Mouse (Mus musculus): ENCODE data around the gene Gpx6. TPM values are rescaled to one million over a fixed set of nuclear protein-coding genes. Genes with fewer than 3 reads are reported as not detected.

The Gpx6 gene
- polyA plus RNA-seq (2014; fragmentation: Nextera tagmentation; extraction: Ambion mirVana), result 0.51 and 0.88 TPM in 2 replicates

GRCm38 (mm10) chr13:21311926-21312325 is at the start of gene Gpx6:
Gene Gpx6, plus strand, starts transcription at chr13:21312125.
- 23% methylated on average over 3 of the region's 3 CpGs for WGBS
- H3K4me2 ChIP-seq (ENCODE audit: low read depth, severe bottlenecking), result no peak within 1 kb of the TSS
- H3K4me3 ChIP-seq (ENCODE audit: low read depth, low read length), result no peak within 1 kb of the TSS
- no peaks in the 10 kb centered on the region for H3K4me1 ChIP-seq (ENCODE audit: control insufficient read depth, insufficient read depth, low read length)
- no peak within 1 kb of the TSS for H3K9ac ChIP-seq (ENCODE audit: low read length)
- H3K27ac ChIP-seq (replicated peaks; ENCODE audit: low read depth, low read length), result no peak within 1 kb of the TSS
- no peak for ATAC-seq (ENCODE audit: insufficient number of reproducible peaks, low FRiP score, low TSS enrichment, low read depth)
- no peaks in the 10 kb centered on the region for H3K9me3 ChIP-seq (ENCODE audit: control insufficient read depth, low read length)
- no peak for DNase-seq (ENCODE audit: low spot score)
- no peaks in the 10 kb centered on the region for H3K36me3 ChIP-seq (ENCODE audit: control insufficient read depth, insufficient read depth, low read length)
- no peaks in the 10 kb centered on the region for H3K27me3 ChIP-seq (ENCODE audit: control insufficient read depth, insufficient read depth, low read length)

GRCm38 (mm10) chr13:21262787-21263461 is 49.0 kb upstream of the Gpx6 start:
- Histone ChIP-seq H3K9me3 (ENCODE audit: control insufficient read depth, low read length) (no peaks in the 10 kb centered on the region), H3K9ac (ENCODE audit: low read length) (no peak overlapping the region), H3K27ac (replicated peaks; ENCODE audit: low read depth, low read length) (no peak overlapping the region), H3K4me1 (ENCODE audit: control insufficient read depth, insufficient read depth, low read length) (no peaks in the 10 kb centered on the region), H3K36me3 (ENCODE audit: control insufficient read depth, insufficient read depth, low read length) (no peaks in the 10 kb centered on the region), H3K27me3 (ENCODE audit: control insufficient read depth, insufficient read depth, low read length) (no peaks in the 10 kb centered on the region), H3K4me2 (ENCODE audit: low read depth, severe bottlenecking) (no peak overlapping the region), H3K4me3 (ENCODE audit: low read depth, low read length) (no peak overlapping the region)
- DNase-seq (ENCODE audit: low spot score) (no peak), ATAC-seq (ENCODE audit: insufficient number of reproducible peaks, low FRiP score, low TSS enrichment, low read depth) (no peak)
- 76% methylated on average over 4 of the region's 4 CpGs for WGBS

GRCm38 (mm10) chr13:21263910-21264309 is 48.0 kb upstream of the Gpx6 start:
- Histone ChIP-seq H3K4me3 (ENCODE audit: low read depth, low read length) (peak overlapping the region; percentile 23), H3K9me3 (ENCODE audit: control insufficient read depth, low read length) (no peaks in the 10 kb centered on the region), H3K9ac (ENCODE audit: low read length) (peak overlapping the region; percentile 22; the same call in 1 of the 2 replicates), H3K27me3 (ENCODE audit: control insufficient read depth, insufficient read depth, low read length) (no peaks in the 10 kb centered on the region), H3K4me1 (ENCODE audit: control insufficient read depth, insufficient read depth, low read length) (no peaks in the 10 kb centered on the region), H3K4me2 (ENCODE audit: low read depth, severe bottlenecking) (peak overlapping the region; percentile 40), H3K36me3 (ENCODE audit: control insufficient read depth, insufficient read depth, low read length) (no peaks in the 10 kb centered on the region), H3K27ac (replicated peaks; ENCODE audit: low read depth, low read length) (no peak overlapping the region)
- DNase-seq (ENCODE audit: low spot score) (no peak), ATAC-seq (ENCODE audit: insufficient number of reproducible peaks, low FRiP score, low TSS enrichment, low read depth) (no peak)
- whole genome bisulfite sequencing, result 2% methylated on average over 11 of the region's 11 CpGs

DNA sequence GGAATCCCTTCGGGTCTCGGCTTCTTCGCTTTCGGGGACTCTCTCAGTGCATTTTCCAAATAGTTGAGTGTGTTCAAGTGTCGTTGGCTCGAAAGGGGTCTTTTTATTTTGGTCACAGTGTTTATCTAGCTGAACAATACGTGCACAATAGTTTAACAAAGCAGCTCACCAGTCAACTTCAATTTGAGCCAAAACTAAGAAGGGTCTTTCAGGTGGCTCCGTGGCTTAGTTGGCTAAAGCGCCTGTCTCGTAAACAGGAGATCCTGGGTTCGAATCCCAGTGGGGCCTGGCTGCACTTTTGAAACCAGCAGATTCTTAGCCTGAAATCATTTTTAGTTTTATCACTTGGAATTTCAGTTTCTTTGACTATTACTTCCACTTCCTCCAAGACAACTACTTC is 47.6 kb upstream of the Gpx6 start:
- Histone ChIP-seq H3K36me3 (ENCODE audit: control insufficient read depth, insufficient read depth, low read length) (no peaks in the 10 kb centered on the region), H3K27me3 (ENCODE audit: control insufficient read depth, insufficient read depth, low read length) (no peaks in the 10 kb centered on the region), H3K4me3 (ENCODE audit: low read depth, low read length) (peak overlapping the region; percentile 23), H3K9me3 (ENCODE audit: control insufficient read depth, low read length) (no peaks in the 10 kb centered on the region), H3K4me2 (ENCODE audit: low read depth, severe bottlenecking) (peak overlapping the region; percentile 40), H3K27ac (replicated peaks; ENCODE audit: low read depth, low read length) (no peak overlapping the region), H3K4me1 (ENCODE audit: control insufficient read depth, insufficient read depth, low read length) (no peaks in the 10 kb centered on the region), H3K9ac (ENCODE audit: low read length) (no peak overlapping the region)
- ATAC-seq (ENCODE audit: insufficient number of reproducible peaks, low FRiP score, low TSS enrichment, low read depth) (no peak), DNase-seq (ENCODE audit: low spot score) (peak; percentile 91)
- WGBS, result 2% methylated on average over 11 of the region's 11 CpGs

- no peaks in the 10 kb centered on the region for H3K36me3 ChIP-seq (ENCODE audit: control insufficient read depth, insufficient read depth, low read length)
- DNase-seq (ENCODE audit: low spot score) (no peak), ATAC-seq (ENCODE audit: insufficient number of reproducible peaks, low FRiP score, low TSS enrichment, low read depth) (no peak)
- H3K4me2 ChIP-seq (ENCODE audit: low read depth, severe bottlenecking), result no peak overlapping the region
- no peaks in the 10 kb centered on the region for H3K27me3 ChIP-seq (ENCODE audit: control insufficient read depth, insufficient read depth, low read length)
- H3K4me1 ChIP-seq (ENCODE audit: control insufficient read depth, insufficient read depth, low read length), result no peaks in the 10 kb centered on the region
- H3K9ac ChIP-seq (ENCODE audit: low read length), result no peak overlapping the region
- H3K4me3 ChIP-seq (ENCODE audit: low read depth, low read length), result no peak overlapping the region
- H3K9me3 ChIP-seq (ENCODE audit: control insufficient read depth, low read length), result no peaks in the 10 kb centered on the region
- WGBS, result 56% methylated on average over 2 of the region's 2 CpGs
- H3K27ac ChIP-seq (replicated peaks; ENCODE audit: low read depth, low read length), result no peak overlapping the region
Observed at GRCm38 (mm10) chr13:21265736-21266135, 46.2 kb upstream of the Gpx6 start.

DNA sequence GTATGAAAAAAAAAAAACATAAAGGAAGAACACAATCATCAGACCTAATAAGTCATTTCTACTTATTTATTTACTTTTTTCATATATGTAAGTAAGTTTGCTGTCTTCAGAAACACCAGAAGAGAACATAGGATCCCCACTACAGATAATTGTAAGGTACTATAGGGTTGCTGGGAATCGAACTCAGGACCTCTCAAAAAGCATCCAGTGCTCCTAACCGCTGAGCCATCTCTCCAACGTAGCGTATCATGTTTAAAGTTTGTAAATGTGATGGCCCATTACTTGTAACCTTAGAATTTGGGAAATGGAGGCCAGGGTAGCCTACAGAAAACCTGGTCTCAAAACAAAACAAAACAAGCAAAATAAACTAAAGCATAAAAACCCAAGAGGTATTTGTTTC is 44.4 kb upstream of the Gpx6 start:
- ATAC-seq (ENCODE audit: insufficient number of reproducible peaks, low FRiP score, low TSS enrichment, low read depth), result no peak
- H3K4me1 ChIP-seq (ENCODE audit: control insufficient read depth, insufficient read depth, low read length), result peaks cover 2% of the 10 kb centered on the region; the same call in 1 of the 2 replicates
- no peak overlapping the region for H3K9ac ChIP-seq (ENCODE audit: low read length)
- H3K36me3 ChIP-seq (ENCODE audit: control insufficient read depth, insufficient read depth, low read length), result no peaks in the 10 kb centered on the region
- 12% methylated on average over 4 of the region's 4 CpGs for WGBS
- no peak overlapping the region for H3K4me3 ChIP-seq (ENCODE audit: low read depth, low read length)
- no peak overlapping the region; the same call in 1 of the 2 replicates for H3K4me2 ChIP-seq (ENCODE audit: low read depth, severe bottlenecking)
- DNase-seq (ENCODE audit: low spot score), result no peak
- H3K27ac ChIP-seq (replicated peaks; ENCODE audit: low read depth, low read length), result no peak overlapping the region
- H3K9me3 ChIP-seq (ENCODE audit: control insufficient read depth, low read length), result no peaks in the 10 kb centered on the region
- no peaks in the 10 kb centered on the region for H3K27me3 ChIP-seq (ENCODE audit: control insufficient read depth, insufficient read depth, low read length)

GRCm38 (mm10) chr13:21268262-21268661 is 43.7 kb upstream of the Gpx6 start:
- Histone ChIP-seq H3K9me3 (ENCODE audit: control insufficient read depth, low read length) (no peaks in the 10 kb centered on the region), H3K4me1 (ENCODE audit: control insufficient read depth, insufficient read depth, low read length) (peaks cover 2% of the 10 kb centered on the region; the same call in 1 of the 2 replicates), H3K27ac (replicated peaks; ENCODE audit: low read depth, low read length) (no peak overlapping the region), H3K4me2 (ENCODE audit: low read depth, severe bottlenecking) (no peak overlapping the region; the same call in 1 of the 2 replicates), H3K4me3 (ENCODE audit: low read depth, low read length) (no peak overlapping the region), H3K36me3 (ENCODE audit: control insufficient read depth, insufficient read depth, low read length) (no peaks in the 10 kb centered on the region), H3K27me3 (ENCODE audit: control insufficient read depth, insufficient read depth, low read length) (no peaks in the 10 kb centered on the region), H3K9ac (ENCODE audit: low read length) (no peak overlapping the region)
- DNase-seq (ENCODE audit: low spot score), result no peak
- no peak for ATAC-seq (ENCODE audit: insufficient number of reproducible peaks, low FRiP score, low TSS enrichment, low read depth)
- WGBS, result 2% methylated on average over 1 of the region's 1 CpGs

DNA sequence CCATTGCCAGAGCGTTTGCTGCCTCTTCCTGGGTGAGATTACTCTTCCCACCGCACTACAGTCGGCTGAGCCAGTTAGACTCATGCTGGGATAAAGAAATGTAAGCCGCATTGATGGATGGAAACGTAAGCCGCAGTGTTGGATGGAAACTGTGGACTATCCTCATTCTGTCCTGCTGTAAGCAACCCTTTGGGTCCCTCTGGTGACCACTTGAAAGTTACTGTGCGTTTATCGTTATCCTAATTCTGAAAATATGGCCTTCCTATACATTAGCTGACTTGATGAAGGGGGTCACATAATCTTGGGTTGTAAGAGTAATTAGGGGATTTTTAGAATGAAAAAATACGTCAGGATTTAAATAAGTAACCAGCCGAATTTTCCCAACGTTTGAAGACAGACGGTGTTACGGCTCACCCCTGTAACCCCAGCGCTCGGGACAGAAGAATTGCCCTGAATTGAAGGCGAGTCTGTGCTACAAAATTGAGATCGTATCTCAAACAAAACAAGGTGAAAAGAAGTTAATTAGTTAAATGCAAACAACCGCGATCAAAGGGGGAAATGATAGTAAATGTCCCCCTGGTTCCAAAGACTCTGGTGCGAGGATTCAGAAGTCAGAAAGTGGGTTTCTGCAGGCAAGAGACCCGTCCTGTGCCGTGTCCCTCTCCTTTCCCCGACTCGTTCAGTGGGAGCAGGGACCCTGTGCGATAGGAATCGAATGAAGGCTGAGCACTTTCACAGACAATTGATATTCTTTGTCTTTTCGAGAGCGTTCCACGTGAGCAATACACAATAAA is 36.7 kb upstream of the Gpx6 start:
- no peak overlapping the region for H3K27ac ChIP-seq (replicated peaks; ENCODE audit: low read depth, low read length)
- peak overlapping the region; percentile 58 for H3K4me3 ChIP-seq (ENCODE audit: low read depth, low read length)
- DNase-seq (ENCODE audit: low spot score) (peak; percentile 58), ATAC-seq (ENCODE audit: insufficient number of reproducible peaks, low FRiP score, low TSS enrichment, low read depth) (peak; percentile 56; the same call in 1 of the 2 replicates)
- H3K36me3 ChIP-seq (ENCODE audit: control insufficient read depth, insufficient read depth, low read length), result no peaks in the 10 kb centered on the region
- peak overlapping the region; percentile 58 for H3K4me2 ChIP-seq (ENCODE audit: low read depth, severe bottlenecking)
- peak overlapping the region; percentile 35; the same call in 1 of the 2 replicates for H3K9ac ChIP-seq (ENCODE audit: low read length)
- under 1% methylated on average over 29 of the region's 29 CpGs for WGBS
- peaks cover 2% of the 10 kb centered on the region; the same call in 1 of the 2 replicates for H3K4me1 ChIP-seq (ENCODE audit: control insufficient read depth, insufficient read depth, low read length)
- no peaks in the 10 kb centered on the region for H3K27me3 ChIP-seq (ENCODE audit: control insufficient read depth, insufficient read depth, low read length)
- no peaks in the 10 kb centered on the region for H3K9me3 ChIP-seq (ENCODE audit: control insufficient read depth, low read length)

Data from limb, embryonic 11.5 days (tissue).